Mouse (Mus musculus): ENCODE data around the gene Rps26.

Rps26 gene

DNA sequence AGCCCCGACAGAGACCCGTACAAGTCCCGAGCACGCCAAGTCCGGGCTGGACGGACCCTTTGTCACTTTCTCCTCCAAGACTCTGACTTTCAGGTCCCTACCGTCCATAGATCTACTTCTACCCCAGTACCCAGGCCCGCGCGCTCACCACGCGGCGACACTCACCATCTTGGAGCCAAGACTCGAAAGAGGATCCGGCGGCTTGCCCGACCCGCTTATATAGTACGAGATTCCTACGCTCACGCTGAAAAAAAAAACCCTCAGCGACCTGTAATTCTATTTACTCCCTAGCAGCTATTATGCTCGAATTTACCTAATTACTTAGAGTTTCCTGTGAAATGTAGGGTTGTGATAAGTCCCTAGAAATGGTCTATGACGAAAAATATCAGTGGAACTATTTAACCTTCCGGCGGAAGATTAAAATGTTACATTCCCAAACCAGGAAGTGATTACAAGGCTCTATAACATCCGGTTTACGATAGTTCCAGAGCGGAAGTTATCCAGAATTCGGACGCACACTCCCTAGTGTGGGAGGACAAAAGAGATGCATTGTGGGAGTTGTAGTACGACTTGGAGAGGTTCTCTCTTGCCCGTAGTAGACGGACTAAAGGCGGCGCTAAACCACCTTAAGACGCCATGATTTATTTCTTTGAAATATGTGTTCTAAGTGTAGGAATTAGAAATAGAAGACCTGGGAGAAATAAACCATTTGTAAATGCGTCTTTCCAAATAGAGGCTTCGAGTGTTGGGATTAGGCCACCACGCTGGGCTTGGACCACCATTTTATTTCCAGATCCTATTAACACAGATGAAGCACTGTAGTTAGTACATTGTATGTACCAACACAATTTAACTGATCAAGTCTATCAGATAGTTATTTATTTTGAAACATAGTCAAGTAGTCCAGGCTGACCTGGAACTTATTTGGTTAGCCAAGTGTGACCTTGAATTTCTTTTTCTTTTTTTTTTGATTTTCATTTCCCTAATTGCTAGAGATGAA is at the start of gene Rps26:
TSS of gene Rps26 (minus strand) at position 437 of the 1,000 bp plus-strand sequence.
- DNase-seq: peak; percentile 97

DNA sequence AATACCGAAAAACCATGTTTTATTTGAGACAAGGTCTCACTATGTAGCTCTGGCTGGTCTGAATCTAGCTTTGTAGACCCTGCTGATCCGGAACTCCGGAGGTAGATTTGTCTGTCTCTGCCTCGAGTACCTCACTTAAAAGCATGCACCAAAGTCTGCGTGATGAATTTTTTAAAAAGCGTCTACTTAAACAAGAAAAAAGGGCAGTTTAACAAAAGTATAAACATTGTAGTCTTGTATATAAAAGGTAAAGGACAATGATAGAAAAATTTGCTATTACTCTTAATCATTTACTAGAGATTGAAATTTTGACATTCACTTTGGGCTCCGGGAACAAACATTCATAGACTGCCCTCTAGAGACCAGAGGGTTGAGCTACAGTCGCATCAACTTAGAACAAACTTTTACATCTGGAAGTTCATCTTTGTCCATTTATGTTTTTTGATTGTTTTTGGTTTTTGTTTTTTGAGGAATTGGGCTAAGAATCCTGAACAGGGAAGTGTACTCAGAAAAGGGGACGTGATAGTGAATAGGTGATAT is 48.0 kb upstream of the Rps26 start:
- peak; percentile 62 for DNase-seq

DNA sequence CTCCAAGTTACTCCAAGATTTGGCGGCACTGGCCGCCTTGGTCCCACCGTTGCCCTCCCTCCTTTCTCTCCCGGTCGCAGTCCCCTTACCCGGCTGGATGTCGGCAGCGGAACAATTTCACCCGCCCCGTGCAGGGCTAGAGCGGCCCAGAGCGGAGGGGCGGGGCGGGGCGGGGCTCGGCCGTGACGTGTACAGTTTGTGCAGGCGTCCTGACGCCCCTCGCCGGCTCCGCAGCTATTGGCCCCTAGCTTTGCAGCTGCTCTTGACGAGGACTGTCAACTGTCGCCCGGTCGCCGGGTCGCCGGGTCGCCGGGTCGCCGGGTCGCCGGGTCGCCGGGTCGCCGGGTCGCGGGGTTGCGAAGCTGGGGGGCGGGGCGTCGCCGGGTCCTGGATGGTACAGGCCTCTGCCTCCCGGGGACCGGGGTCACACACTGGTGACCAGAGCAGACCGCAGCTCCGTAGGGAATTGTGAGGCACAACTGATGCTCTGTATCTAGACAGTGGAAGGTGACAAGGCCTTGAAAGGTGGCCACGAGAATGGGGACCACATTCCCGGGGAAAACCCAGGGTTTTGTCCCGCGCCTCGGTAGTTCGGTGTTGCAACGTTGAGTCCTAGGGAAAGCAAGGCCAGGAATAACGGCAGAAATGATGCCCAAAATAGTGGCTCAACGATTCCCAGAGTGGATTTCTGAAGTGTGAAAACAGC is 47.4 kb upstream of the Rps26 start, which contains the start of gene Suox:
TSS of gene Suox (minus strand) at position 311 of the 706 bp plus-strand sequence.
- peak; percentile 86 for DNase-seq

DNA sequence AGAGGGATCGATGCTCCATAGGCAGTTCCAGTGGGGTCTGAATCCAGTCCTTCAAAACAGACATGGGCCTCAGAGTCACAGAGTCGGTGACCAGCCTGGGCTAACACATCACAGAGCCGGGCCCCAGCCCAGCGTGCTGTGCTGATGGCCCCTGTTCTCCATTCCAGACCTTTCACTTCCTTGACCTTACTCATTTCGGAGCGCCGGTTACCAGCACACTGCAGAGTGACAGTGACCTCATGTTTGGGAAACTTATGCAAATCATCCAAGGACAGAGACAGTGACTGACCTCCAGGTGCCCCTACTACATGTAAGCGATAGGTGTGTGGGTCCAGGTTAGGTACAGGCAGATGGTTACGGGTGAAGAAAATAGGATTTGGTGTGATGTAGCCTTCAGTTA is 44.6 kb upstream of the Rps26 start:
- DNase-seq: no peak

DNA sequence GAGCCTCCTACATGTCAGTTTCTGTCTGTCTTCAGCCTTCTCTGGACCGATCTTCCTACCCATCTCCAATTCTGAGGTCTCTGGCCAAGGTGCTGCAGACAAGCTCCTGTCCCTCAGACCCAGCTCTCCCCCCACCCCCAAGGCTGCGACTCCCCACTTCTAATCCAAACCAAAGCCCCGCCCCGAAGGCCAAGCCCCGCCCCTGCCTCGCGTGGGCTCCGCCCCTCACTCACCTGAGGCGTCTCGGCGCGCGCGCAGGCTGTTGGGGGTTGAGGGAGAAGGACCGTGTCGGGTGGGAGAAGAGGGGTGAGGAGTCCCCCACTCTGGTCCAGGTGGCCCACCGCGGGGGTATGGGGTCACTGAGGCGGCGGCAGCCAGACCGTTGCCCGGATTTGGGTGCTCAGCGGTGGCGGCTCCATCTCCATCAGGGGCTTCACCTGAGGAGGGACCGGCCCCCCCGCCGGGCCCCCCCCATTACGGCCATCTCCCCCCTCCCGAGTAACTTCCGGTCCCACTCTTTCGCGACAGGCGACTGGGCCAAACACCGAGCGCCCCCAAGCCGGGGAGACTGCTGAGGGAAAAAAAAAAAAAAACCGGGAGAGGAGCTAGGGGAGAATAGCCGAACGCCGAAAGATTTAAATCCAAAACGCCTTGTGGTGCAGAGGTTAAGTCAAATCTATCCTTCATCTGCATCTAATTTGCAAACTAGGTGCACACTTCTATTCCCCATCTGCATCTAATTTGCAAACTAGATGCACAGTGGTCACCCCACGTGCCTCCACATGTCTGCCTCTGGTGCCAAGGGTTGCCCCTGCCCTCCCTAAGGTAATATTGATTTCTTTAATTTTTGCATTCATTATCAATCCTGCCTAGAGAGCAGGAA is 42.5 kb upstream of the Rps26 start:
- peak; percentile 75 for DNase-seq

DNA sequence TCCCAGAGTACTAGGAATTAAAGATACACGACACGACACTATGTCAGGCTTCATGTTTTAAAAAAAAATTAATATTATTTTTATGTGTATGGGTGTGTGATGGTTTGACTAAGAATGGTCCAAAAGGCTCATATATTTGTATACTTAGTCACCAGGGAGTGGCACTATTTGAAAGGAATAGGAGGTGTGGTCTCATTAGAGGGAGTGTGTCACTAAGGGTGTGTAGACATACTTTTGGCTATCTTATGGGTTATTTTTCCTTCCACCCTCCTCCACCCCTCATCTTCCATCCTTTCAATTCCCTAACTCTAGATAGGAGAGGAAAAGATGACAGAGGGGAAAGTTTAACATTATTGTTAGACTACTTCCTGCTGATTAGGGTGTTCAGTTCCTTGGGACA is 39.3 kb upstream of the Rps26 start:
- DNase-seq: no peak

DNA sequence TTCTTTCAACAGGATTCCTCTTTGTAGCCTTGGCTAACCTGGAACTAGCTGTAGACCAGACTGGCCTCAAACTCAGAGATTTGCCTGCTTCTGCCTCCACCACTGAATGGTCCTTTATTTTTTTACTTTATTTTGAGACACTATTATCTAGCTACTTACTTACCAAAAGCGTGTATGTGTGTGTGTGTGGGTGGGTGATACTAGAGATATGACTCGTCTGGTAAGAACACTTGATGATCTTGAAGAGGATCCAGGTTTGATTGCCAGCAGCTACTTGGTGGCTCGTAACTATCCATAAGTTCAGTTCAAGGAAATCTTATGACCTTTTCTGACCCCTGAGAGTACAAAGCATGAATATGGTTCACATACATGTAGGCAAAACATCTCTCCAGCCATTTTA is 38.8 kb upstream of the Rps26 start:
- DNase-seq: no peak

DNA sequence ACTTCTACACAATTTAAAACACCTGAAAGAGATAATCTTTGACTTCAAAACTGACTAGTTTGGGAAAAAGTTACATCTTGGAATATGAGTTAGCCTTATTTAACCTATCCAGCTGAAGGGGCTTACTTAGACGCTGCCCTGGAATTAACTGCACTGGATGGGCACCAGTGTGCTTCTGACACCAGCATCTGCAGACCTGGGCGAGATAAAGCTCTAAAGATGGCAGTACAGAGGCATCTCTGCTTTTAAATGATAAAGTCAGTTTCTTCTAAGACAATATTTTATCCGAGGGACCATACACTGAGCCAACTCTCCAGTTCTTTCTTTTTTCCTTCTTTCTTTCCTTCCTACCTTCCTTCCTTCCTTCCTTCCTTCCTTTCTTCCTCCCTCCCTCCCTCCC is 38.3 kb upstream of the Rps26 start:
- no peak for DNase-seq

DNA sequence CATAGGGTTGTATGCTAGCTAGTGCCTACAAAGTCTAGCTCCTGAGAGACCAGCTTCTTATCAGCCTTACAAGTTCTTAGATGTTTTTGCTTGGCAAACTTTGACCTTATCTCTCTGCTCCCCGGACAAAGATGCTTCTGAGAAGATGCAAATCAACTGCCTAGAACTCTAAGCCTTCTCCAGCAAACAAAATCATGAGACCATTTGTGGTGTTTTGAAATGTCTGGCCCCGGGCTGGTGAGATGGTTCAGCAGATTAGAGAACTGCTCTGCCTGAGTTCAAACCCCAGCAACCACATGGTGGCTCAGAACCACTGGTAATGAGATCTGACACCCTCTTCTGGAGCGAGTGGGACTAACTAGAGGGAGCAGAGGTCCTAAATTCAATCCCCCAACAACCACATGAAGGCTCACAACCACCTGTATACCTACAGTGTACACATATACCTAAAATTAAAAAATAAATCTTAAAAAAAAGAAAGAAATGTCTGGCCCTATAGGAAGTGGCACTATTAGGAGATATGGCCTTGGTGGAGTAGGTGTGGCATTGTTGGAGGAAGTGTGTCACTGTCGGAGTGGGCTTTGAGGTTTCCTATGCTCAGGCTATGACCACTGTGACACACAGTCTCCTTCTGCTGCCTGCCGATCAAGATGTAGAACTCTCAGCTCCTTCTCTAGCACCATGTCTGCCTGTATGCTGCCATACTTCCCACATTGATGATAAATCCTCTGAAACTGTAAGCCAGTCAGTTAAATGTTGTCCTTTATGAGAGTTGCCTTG is 37.1 kb upstream of the Rps26 start:
- no peak for DNase-seq

DNA sequence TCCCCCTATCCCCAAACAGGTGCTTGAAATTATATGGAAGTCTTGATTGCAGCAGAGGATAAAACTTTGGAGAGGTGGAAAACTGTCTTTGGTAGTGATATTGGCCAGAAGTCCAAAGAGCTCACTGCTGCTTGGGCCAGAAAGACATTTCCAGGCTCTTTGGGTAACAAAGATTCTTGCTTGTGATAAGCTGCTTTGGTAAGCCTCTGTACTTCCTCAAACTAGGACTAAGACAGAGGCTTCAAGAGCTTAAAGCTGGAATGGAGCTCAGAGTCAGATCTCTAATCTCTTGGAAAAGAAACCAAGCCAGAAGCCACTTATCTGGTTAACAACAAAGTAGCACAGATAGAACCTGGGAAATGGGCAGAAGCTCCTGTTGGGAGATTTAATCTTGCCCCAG is 35.9 kb upstream of the Rps26 start:
- no peak for DNase-seq

DNA sequence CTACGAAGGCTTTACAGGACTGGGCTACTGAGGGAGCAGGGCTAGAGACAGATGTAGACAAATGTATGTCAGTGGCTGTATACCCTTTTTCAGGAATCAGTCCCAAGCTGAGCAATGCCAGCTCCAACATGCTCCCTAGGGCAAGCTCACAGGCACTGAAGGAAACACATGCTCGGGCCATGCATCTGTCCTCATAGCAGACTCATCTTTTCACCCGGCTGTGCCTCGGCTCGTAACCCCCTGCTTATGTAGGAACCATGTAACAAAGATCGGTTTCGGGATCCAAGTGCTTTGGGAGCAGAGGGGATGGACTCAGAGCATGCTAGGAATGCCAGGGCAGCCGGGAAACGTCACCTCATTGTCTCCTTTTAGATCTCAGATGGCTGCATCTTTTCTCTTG is 32.9 kb upstream of the Rps26 start:
- DNase-seq: no peak

DNA sequence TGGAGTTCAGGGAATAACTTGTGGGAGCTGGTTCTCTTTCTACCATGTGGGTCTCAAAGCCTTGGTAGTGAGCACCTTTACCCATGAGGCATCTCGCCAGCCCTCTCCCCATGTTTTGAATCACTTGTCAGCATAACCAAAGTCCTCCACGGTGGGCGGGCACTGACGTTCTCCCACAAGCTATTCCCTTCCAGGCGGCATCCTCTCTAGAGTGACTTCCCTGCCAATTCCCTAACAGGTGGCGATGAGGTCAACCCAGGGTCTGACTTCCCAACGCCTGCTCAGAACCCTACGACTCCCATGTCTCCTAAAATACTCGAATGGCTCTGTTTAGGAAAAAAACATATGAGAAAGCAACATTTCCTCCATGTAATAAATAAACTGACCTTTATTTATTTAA is 31.3 kb upstream of the Rps26 start:
- DNase-seq: no peak

DNA sequence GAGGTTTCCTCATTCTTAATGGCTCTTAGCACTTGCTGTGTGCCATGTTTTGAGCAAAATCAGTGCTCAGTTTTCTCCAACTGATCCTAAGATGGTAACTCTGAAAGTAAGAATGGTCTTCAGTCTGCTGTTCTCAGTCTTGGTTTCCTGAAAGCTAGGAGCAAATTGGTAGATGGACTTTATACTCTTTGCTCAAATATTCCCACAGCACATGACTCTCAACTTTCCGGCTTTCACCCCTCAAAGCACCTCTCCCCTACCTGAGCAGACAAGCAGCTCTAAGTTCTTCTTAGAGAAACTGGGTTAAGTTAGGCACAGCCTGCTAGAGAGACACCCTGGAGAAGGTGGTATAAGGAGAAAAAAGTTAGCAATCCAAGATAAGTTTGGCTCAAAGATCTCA is 30.2 kb upstream of the Rps26 start:
- DNase-seq: no peak

DNA sequence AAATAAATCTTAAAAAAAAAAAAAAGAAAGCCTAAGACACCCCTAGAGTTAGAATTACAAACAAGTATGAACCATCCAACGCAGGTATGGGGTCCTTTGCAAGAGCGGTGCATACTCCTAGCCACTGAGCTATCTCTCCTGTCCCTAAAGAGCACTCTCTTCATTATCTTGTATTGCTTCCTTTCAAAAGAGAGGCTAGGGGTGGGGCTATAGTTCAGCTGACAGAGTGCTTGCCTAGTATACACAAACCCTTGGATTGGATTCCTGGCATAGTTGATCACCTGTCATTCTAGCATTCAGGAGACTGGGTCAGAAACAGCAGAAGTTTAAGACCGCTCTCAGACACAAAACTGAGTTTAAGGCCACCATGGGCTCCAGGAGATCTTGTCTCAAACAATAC is 28.7 kb upstream of the Rps26 start:
- DNase-seq: no peak

DNA sequence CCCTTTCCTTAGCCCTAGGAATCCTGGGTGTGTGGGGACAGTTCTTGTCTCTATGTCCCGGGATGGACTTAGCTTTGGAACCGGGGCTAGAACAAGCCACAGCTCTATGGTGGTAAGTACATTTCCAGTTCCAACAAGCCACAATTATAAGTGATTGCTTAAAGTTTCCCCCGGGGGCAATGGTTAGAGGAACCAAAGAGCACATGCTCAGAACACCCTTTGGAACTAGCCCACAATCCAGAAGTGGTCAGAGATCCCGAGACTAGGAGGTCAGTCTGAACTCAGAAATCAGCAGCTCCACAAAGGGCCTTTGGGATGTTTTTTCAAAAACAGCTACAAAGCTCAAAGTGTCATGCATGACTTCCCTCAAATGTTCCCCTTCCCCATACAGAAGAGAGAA is 27.3 kb upstream of the Rps26 start:
- DNase-seq: no peak

DNA sequence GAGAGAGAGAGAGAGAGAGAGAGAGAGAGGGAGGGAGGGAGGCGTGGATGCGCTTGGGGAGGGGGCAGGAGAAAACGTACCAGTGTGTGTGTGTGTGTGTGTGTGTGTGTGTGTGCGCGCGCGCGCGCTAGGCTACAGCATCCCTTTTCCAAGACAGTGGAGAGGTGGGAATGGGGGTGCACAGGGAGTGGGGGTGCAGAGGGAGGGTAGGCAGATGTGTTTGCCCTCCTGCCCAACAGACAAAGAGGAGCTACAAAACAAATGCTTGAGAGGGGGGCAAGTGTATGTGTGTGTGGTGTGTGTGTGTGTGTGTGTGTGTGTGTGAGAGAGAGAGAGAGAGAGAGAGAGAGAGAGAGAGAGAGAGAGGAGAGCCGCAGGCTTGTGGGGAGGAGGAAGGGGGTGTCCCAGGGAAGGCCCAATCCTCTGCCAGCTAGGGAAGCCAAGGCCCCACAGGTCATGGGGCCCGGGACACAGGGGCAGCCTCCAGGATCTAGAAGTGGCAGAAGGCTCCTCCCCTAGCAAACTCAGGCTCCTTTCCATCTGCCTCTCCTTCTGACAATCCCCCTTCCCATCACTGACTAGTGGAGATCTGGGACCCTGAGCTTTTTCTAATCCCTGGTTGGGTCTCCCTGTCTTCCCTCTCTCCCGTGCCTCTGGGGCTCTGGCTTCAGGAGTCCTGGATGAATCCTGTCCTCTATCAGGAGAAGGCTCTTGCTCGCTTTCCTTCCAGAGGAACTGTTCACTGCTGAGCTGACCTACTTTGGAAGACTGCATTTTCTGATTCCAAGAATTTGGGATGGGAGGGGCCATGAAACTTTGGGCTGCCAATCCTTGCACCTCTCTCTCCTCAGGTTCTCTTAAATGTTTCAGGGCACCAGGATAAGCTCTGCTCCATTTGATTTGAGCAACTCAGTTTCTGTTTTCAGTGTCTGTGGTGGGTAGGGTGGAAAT is 19.9 kb upstream of the Rps26 start:
- DNase-seq: peak; percentile 40

DNA sequence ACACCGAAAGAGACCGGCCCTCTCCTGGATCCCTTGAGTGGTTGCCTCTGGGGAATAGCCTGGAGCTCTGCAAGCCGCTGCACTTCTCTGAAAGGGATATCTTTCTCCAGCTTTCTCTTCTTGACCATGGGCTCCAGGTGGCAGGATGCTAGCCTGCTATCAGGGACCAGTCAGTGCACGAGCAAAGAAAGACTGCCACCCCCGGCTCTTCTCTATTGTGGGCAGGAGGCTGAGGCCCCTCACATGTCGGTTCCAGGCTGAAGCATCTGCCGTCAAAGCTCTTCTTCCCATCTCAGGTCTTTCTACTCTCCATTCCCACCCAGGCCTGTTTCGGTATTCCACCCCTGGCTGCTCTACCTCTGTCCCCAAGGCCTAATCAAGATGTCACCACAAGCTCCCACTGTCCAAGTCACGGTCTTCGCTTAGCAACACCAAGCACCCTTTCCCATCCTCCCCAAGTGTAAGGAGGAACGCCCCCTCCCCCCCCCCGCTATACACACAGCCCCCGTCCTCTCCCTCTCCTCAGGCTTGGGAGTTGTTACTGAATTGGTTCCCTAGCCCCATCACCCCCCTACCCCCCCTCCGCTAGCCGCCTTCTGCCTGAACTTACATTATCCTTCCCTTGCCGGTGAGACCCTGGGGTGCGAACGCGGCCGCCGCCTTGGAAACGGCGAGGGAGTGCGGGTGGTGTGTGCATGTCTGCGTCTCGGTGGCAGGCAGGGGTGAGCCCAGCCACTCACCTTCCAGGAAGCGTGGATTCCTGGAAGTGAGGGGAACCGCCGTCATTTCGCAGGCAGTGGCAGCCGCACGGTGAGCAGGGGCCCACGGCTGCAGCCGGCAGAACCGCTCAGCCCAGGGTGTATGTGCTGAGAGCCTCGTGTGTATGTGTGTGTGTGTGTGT is 18.8 kb upstream of the Rps26 start, which contains the start of gene Ikzf4:
TSS of gene Ikzf4 (minus strand) at position 881 of the 901 bp plus-strand sequence.
- peak; percentile 42 for DNase-seq

DNA sequence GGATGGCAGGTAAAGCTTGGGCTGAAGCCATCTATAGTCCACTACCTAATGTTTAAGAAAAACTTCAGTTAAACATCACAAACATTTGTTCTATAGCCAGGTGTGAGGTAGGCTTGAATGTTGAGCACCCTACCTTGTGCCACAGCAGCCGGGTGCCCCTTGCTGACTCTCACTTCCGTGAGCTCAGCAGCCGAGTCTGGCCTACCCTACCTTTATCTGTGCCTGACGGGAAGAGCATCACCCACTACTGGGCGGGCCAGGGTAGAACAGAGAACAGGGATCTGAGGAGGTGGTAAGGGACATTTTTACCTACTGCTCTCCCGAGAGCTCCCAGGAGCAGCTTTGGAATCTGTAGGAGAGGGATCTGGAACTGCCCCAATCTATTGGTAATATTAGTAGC is 16.2 kb upstream of the Rps26 start:
- no peak for DNase-seq

DNA sequence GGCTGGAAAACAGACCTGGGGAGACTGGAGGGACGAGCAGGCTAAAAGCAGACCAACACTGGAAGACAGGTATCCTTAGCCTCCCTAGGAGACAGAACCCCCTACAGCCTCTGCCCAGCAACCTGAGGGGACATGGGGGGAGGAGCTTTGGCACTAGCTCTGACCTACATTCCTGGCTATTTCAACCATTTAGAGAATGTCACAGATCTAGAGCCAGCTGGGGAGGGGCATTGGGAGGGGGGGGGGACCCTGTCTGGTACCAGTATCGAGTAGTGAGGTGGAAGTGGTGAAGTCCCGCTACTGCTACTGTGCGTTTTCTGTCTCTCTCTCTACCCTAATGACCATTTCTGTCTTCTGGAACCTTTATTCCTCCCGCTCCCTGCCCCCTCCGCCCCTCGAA is 15.3 kb upstream of the Rps26 start:
- peak; percentile 39 for DNase-seq
